Mouse (Mus musculus): ENCODE results near the gene Slc7a11.

DNA sequence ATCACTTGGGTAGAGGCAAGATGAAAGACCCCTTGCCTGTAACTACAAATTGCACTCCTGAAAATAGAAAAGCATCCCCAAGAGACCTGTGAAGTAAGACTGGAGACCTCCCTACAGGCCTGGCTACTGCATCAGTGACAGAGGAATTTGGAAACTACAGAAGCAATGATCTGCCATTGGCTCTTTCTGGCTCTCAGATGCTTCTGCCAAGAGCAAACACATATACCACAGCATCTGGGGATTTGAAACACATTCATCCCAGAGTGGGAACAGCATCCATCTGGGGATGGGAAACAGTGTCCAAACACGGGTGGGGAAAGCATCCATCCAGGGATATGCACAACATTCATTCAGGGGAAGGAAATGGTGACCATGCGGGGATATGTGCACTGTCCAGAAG is 313.1 kb downstream of the Slc7a11 start:
- TF ChIP-seq CTCF (IDR thresholded peaks at IDR 0.05; ENCODE audit: control insufficient read depth, insufficient read depth, insufficient replicate concordance, low read depth, low read length) (no peak), POLR2A (IDR thresholded peaks at IDR 0.05; ENCODE audit: control insufficient read depth, low read depth, low read length) (no peak)

Measured in testis, adult 2 months (tissue).